Mouse (Mus musculus): ENCODE results near the gene Dennd4c. TPM values are rescaled to one million over a fixed set of nuclear protein-coding genes. Genes with fewer than 3 reads are reported as not detected.

Gene Dennd4c
- total RNA-seq, 2 experiments from 2014 or later = 8.5 to 10.7 TPM

DNA sequence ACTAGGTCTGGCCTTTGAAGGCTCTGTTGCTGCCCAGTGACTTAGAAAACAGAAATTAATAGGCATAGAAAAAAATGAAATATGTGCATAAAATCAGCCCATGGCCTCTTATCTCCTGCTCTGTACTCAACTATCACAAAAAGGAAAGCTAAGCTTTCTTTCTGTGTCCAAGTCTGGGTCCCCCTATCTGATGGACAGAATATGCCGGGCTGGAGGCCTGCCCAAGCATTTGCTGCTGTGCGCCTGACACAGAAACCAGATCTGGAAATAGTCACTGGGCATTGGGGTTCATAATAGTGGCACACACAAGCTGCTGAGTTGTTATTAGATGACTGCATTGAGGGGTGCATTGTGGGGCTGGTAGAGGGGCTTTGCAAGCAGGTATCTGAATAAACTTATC, 131.1 kb downstream of the Dennd4c start:
- no peak for DNase-seq (ENCODE audit: extremely low spot score in 1 of 2, low spot score in 1 of 2)

DNA sequence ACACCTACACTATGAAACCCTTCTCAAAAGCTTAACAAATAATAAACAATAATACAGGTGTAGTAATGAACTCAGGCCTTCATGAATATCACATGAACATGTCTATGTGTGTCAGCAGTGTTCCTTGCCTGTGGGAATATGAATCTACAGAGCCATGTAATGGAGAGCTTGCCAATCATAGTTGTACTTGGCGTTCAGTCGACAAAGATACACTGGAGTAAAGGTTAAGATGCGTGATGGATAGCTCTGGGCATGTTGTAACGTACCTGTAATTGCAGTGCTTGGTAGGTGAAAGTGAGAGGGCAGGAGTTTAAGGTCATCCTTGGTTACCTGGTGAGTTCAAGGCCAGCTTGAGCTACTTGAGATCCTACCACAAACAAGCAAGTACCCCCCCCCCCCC, 132.8 kb downstream of the Dennd4c start:
- no peak for DNase-seq (ENCODE audit: extremely low spot score in 1 of 2, low spot score in 1 of 2)

DNA sequence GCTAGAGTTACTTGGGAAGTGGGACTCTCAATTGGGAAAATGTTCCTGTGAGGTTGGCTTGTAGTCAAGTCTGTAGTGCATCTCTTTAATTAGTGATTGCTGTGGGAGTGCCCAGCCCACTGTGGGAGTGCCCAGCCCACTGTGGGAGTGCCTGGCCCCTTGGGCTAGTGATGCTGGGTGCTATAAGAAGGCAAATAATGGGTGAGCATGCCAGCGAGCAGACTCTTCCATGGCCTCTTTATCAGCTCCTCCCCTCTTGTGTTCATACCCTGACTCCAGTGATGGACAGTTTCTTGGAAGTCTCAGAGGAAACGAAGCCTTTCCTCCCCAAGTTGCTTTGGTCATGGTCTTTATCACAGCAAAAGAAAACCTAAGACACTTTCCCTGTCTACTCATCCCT, 134.1 kb downstream of the Dennd4c start:
- no peak for DNase-seq (ENCODE audit: extremely low spot score in 1 of 2, low spot score in 1 of 2)

DNA sequence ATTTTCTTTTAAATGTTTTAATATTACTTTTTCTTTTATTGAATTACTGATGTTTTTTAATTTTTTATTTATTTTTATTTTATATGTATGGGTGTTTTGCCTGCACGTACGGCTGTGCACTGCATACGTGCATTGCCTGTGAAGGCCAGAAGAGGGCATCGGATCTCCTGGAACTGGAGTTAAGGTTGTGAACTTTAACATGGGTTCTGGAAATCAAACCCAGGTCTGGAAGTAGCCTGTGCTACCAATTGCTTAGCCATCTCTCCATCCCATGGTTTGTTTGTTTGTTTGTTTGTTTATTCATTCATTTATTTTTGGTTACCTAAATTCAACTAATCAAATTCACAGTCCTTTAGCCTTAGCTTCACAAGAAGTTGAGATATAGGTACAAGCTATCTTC, 136.6 kb downstream of the Dennd4c start:
- peak in 1 of 2 experiments; percentile 9 for DNase-seq (ENCODE audit: extremely low spot score in 1 of 2, low spot score in 1 of 2)

DNA sequence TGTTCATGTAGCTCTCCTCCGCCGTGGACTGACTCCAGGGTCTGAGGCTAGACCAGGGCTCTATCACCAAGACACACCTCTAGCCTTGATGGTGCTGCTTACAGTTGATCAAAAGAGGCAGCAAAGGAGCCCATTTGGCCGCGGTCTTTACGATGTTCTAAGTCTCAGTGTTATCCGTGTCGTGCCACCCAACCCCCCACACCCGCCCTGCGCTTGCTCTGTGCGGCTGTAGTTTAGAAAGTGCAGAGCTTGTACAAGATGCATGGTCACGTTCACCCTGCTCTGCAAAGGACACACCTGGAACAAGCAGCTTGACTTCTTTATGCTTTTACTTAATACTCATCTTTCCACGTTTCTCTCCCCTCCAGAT, 137.4 kb downstream of the Dennd4c start:
- no peak for DNase-seq (ENCODE audit: extremely low spot score in 1 of 2, low spot score in 1 of 2)

DNA sequence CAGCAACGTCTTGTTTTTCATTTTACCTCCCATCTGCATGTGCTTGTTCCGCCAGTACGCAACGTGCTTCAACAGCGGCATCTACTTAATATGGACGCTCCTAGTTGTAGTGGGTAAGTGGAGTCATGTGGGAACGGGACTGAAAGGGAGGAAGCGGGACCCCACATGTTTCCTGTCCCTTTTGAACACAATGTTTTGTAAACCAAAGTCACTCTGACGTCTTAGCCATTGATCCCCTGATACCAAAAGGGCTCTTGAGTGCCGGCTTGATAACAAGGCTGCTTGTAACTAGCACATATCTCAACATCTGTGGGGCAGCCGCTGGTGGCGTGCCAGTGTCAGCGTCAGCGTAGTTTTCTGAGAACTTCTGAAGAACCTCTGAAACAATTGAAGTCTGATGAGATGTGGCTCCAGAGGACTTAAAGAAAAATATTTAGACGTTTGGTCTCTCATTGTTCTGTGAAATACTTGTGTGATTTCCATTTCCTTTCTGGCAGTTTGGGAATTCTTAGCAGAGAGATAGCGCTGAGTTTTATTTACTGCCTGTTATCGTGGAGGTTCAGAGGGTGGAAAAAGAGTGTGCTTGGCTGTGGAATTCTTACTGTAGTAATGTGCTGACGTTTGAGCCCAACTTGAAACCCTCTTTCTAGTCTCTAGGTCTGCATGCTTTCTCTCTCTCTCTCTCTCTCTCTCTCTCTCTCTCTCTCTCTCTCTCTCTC, 138.0 kb downstream of the Dennd4c start:
- peak in 1 of 2 experiments; percentile 8 for DNase-seq (ENCODE audit: extremely low spot score in 1 of 2, low spot score in 1 of 2)

DNA sequence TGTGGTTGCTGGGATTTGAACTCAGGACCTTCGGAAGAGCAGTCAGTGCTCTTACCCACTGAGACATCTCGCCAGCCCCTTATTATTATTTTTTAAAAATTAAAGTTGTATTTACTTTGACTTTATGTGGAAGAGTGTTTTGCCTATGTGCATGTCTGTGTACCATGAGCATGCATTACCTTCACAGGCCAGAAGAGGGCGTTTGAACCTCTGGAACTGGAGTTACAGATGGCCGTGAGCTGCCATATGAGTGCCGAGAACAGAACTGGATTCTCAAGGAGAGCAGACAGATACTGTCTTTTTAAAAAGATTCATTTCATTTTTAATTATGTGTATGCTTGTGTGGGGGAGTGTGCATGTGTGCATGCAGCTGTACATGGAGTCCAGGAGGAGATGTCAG, 139.5 kb downstream of the Dennd4c start:
- no peak for DNase-seq (ENCODE audit: extremely low spot score in 1 of 2, low spot score in 1 of 2)

DNA sequence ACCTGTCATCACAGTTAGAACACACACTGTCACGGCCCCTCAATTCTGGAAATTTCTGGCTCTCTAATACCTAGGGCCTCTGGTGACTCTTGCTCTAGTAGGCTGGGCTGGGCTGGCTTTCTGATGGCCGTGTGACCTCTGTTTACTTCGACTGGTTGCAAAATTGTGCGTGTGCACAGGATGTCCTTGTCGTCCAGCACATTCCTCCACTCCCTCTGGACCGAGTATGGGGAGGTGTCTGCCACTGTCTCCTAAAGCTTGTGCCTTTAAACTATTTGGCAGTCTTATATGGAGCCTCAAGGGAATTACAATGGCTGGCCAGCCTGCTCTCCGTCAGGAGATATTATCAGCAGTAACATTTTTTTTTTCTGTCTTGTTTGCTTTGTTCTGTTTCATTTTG, 149.1 kb downstream of the Dennd4c start:
- DNase-seq (ENCODE audit: extremely low spot score in 1 of 2, low spot score in 1 of 2) = no peak

DNA sequence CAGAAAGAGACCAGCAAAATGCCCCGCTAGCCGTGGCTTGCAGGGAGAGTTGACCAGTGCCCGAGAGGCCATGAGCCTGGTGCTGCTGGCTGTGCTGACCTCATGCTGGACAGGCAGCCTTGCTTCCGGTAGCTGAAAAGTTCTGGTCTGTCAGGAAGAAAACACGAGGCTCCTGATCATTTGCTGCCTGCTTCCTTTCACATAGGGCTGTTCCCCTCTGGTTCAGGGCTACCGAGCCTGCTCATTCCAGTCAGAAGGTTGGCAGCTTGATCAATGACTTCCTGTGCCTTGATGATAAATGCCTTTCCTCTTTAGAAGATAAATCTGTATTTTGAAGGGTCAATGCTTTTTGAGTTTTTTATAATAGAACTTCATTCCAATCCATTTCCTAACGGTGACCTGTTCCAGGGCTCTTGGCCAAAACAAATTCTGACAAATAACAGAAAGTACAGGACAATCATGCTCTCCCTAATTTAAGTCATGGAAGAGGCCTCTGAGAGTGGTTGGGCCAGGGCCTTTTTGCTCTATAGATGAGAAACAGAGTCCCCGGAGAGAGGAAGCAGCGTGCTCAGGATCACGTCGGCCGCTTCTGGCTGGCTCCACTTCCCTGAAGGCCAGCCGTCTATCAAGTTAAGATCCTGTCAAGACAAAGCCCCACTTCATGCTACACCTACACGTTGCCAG, 150.6 kb downstream of the Dennd4c start:
- DNase-seq (ENCODE audit: extremely low spot score in 1 of 2, low spot score in 1 of 2) = no peak

Other genes with a start within 250 kb of the Dennd4c start
- gene Saxo1, start 190.2 kb upstream of the Dennd4c start, total RNA-seq (2021) = not detected
- 100 to 1,000 TPM; 138 to 147 TPM for gene Rraga, start 172.9 kb upstream of the Dennd4c start, total RNA-seq (2021)
- 1 to 10 TPM; 6.2 to 7.3 TPM for gene Haus6, start 136.5 kb upstream of the Dennd4c start, total RNA-seq (2021)
- gene Plin2, start 78.5 kb upstream of the Dennd4c start, total RNA-seq (2021) = 10 to 100 TPM; 13.1 to 15.0 TPM
- gene Rps6, start 108.9 kb downstream of the Dennd4c start, total RNA-seq (2021) = 100 to 1,000 TPM; 393 to 434 TPM
- 1 to 10 TPM; 3.6 to 4.3 TPM for gene Acer2, start 125.8 kb downstream of the Dennd4c start, total RNA-seq (2021)

Data from layer of hippocampus, postnatal 25 days (tissue).